Mouse (Mus musculus): ENCODE measurements around the gene Amn.

DNA sequence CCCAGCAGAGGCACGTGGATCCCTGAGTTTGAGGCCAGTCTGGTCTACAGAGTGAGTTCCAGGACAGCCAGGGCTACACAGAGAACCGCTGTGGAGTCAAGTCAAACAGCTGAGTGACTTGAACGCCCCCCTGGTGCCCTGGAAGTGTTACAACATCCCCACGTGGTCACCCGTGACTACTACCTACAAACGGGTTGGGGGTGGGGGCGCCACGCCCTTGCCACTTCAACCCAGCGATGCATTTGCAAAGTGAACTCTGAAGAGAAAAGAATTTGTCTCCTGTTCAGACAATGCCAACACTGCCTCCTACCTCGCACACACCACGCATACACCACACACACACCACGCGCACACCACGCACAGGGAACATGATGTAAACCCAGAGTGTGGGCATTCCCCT, 39.0 kb downstream of the Amn start:
- TF ChIP-seq POLR2A (IDR thresholded peaks at IDR 0.05; ENCODE audit: low read depth, low read length): no peak
- no peak for TF ChIP-seq CTCF (conservative IDR thresholded peaks at IDR 0.05; ENCODE audit: insufficient read depth, insufficient read length, low read depth, low read length)
